Mouse (Mus musculus): Measurements from ENCODE around the gene N4bp2l1.

Gene N4bp2l1

GRCm38 (mm10) chr5:150598202-150599119 lies 1.5 kb upstream of the N4bp2l1 start:
- DNase-seq (ENCODE audit: low read depth, low spot score) = no peak

GRCm38 (mm10) chr5:150595366-150596016 lies 1.5 kb downstream of the N4bp2l1 start:
- no peak for DNase-seq (ENCODE audit: low read depth, low spot score)

DNA sequence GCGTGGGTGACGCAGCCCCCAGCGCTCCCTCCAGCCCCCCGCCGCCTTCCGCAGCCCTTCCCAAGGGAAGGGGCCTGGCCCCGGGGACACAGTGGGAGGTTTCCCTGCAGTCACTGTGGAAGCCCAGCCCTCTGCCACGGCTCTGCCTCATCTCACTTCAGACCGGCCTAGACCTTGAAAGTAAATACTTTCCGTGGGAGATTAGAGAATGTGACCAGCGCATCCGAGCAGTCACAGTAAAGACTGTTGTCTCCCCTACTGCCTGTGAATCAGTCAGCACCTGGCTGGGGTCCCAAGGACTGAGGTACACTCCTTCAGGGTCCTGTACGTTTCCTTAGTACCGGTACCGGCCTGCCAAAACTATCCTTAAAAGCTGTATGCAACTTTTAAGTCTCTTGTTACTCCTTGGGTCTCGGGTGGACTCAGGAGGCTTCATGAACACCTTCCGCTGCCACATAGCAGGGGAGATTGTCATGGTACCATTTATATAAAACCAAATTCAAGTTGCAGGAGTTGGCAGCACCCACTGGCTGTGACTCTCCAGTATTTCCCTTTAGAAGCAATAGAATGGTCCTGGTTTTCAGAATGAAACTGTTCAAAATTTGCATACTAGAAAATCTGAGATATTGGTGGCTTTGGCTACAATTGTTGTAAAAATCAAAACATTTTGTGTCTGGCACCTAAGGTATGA lies 2.2 kb downstream of the N4bp2l1 start:
- DNase-seq (ENCODE audit: low read depth, low spot score) = peak; percentile 23

DNA sequence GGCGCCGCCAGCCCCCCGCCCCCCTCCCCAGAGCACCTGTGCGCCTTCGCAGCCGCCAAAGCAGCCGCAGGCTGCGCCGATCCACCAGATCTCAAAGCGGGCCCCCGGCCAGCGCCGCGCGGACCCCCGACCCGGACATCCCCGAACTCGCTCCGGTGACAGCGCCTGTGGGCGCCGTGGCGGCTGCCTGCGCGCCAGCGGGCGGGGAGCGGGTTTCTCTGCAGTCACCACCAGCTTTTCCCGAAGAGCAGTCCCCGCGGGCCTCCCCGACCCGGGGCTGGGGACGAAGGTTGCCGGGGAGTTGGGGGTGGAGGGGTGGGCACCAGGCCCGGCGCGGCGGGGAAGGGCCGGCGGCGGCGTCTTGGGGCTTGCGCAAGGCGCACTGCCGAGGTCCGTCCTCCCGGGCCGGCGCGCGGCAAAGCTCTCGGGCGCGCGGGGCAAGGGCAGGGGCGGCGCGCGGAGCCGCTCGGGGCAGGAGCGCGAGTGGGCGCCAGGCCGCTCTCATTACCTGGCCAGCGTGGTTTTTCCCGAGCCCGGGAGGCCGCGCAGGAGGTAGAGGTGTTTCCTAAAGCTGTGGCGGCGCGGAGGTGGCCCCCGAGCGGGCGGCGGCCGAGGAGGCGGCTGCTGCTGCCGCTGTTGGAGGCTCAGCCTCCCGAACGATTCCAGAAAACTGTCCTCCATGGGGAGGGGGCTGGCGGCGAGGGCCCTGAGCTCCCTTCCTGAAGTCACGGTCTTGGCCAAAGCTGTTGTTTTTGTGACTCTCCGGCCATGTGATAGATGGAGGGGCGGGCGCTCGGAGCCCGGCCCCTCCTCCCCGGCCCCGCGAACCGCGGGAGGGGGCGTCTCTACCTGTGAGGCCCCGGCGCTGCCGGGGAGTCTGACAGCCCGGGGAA lies 3.0 kb downstream of the N4bp2l1 start:
- peak; percentile 32 for DNase-seq (ENCODE audit: low read depth, low spot score)

DNA sequence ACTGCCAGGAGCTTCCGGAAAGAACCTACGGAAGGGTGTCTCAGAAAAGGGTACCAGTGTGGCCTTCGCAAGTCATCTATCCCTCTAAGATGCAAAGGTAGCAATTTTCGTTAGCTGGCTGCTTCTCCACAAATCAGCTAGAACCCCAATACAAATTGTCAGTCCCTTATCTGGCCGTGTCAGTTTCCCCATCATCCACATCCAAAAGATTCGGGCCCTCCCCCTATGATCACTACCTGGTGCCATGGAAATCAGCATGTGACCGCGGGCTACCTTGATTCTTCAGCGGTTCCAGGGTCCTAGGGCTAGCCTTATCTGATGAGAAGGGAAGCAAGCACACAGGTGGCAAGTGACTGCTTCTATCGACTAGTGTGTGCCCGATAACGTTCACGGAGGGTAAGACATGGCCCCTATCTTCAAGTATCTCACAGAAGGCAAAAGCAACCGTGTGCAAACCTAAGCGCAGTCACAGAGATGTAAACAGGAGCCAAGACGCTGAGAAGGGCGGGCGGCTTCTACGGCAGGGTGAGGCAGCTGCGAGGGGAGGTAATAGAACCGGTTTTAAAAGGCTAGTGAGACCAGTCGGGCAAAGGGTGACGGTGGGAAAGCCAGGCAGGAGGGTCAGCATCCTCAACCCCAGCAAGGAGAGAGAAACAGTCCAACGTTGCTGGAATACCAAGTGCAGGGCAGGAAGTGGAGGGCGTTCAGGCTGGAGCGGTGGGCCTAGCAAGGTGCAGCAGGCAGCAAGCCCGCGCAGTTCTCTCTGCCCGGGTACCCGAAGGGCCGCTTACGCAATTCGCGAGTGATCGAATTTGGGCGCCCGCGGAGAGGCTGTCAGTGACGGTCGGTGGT lies 3.9 kb downstream of the N4bp2l1 start:
- peak; percentile 23 for DNase-seq (ENCODE audit: low read depth, low spot score)

DNA sequence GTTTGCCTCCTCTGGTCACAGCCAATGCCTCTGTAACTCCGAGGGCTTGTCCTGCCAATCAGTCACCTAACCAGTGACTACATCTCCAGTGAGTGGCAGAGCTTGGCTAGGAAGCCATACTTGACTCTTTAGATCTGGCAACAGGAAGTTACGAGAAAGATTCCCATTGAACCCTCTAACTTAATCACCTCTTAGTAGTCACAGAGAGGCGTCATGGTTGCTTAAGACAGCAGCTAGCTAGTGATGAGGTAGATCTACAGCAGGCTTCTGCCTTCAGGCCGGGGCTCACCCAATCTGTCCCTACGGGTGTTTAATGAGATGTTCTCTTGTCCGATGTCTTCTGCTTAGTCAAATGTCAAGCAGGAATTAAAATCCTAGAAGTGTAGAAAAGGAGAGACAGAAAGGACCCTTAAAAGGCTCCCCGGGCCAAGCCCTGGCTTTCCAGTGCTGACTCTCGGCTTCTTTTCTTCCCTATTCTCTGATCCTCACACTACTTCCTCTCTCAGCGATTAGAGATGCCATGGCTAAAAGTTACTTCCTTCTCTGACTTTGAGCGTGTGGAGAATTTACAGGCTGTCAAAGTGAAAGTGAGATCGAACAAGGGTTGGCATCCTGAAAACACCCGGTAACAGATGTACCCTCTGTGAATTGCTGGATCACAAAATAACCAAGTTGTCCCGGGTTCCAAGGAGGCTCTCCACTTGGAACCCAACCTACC lies 4.6 kb downstream of the N4bp2l1 start:
- DNase-seq (ENCODE audit: low read depth, low spot score) = no peak

GRCm38 (mm10) chr5:150589945-150590344 lies 7.0 kb downstream of the N4bp2l1 start:
- no peak for DNase-seq (ENCODE audit: low read depth, low spot score)

- no peak for DNase-seq (ENCODE audit: low read depth, low spot score)
Observed at GRCm38 (mm10) chr5:150584337-150584729, 12.7 kb downstream of the N4bp2l1 start.

DNA sequence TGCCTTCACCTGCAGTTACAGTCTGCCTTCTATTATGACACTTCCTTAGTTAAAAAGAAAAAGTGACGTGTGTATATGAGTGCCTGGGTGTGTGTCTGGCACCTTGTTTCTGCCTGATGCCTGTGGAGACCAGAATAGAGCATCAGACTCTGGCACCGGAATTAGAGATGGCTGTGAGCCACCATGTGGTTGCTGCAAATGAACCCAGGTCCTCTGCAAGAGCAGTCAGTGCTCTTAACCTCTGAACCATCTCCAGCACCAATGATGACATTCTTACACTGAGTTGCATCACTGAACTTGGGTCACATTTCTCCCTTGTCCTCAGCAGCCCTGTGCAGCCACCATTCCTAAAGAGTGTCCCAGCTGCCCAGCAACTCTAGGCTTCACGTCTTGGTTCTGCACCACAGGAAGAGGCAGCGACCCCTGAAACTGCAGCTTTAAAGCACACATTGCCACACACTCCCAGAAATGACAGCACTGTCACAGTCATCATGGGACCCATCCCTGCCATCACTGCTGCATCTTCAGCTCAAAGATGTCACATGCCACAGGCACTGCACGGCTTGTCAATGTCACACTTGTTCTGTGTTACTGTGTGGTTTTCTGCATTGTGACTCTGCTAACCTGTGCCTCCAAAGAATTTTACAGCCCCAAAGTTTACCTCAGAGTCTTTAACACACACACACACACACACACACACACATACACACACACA lies 13.2 kb downstream of the N4bp2l1 start:
- DNase-seq (ENCODE audit: low read depth, low spot score) = no peak

- DNase-seq (ENCODE audit: low read depth, low spot score) = no peak
Observed at GRCm38 (mm10) chr5:150583181-150583580, 13.8 kb downstream of the N4bp2l1 start.

GRCm38 (mm10) chr5:150581180-150581579 lies 15.8 kb downstream of the N4bp2l1 start:
- no peak for DNase-seq (ENCODE audit: low read depth, low spot score)

DNA sequence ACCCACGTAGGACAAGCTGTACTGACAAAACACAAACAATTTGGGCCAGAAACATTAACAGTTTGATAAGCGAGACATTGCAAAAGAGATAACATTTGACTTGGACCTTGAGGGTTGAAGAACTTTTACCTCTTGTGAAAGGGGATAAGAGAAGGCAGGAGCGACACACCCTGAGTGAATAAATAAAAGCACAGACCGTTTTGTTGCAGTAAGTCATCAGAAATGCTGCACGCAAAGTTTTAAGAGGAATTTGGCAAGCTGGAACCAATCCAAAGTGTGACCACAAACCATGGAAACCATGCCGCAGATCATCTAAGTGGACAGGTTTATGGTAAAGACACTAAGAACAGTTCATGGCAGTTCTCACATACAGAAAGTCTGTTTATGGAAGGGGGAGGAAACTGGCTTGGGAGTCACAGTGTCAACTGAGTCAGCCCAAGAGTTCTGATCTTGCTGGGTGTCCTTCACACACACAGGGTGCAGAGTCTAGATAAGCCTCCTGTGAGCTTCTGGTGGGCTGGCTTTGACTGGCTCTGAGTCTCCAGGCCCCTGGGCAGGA lies 18.3 kb downstream of the N4bp2l1 start:
- no peak for DNase-seq (ENCODE audit: low read depth, low spot score)

- DNase-seq (ENCODE audit: low read depth, low spot score) = no peak
Observed at GRCm38 (mm10) chr5:150576832-150577231, 20.2 kb downstream of the N4bp2l1 start.

DNA sequence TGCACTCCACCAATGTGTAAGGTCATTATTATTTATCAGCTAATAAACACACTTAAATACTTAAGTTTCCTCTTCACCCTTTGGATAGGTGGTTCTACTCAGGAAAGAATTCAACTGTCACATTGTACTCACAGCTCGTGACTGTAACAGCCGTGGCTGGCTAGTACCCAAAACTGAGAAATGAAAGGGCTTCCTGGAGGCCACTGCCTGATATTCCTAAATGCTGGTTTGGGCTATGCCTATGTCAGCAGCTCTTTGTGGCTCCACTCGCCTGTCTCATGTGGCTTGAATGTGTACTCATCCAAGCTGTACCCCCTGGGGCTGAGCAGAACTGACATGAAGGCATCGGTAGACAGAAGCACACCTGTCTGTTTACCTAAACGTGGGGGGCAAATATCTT lies 22.1 kb downstream of the N4bp2l1 start:
- no peak for DNase-seq (ENCODE audit: low read depth, low spot score)

DNA sequence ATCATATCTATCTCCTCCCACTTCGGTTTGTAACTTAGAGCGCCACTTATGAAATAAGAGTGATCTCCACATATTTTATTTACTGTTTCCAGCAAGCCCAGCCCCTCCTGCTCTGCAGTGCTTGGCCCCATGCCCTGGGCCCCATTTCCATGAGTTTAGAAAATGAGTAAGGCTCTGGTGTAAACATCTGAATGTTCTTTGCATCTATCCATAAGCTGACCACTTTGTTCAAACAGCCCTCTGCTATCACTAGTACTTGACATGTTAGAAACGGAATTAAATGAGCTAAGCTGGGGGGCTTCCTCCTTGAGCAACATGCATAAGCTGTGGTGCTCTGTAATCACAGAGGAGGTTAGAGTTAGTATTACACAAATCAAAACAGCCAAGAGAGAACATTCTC lies 22.6 kb downstream of the N4bp2l1 start:
- no peak for DNase-seq (ENCODE audit: low read depth, low spot score)

GRCm38 (mm10) chr5:150570496-150571219 lies 26.3 kb downstream of the N4bp2l1 start:
- DNase-seq (ENCODE audit: low read depth, low spot score) = no peak

- DNase-seq (ENCODE audit: low read depth, low spot score) = no peak
Observed at GRCm38 (mm10) chr5:150566971-150567370, 30.0 kb downstream of the N4bp2l1 start.

- DNase-seq (ENCODE audit: low read depth, low spot score) = no peak
Observed at GRCm38 (mm10) chr5:150566226-150566625, 30.8 kb downstream of the N4bp2l1 start.
